Mouse (Mus musculus): ENCODE data around the gene Otulin.

GRCm38 (mm10) chr15:27498078-27498477, 132.4 kb downstream of the Otulin start:
- TF ChIP-seq CTCF (IDR thresholded peaks at IDR 0.05; ENCODE audit: borderline replicate concordance, control insufficient read depth, extremely low read depth, insufficient read depth, low read length, poor library complexity), result no peak
- no peak for TF ChIP-seq POLR2A (IDR thresholded peaks at IDR 0.05; ENCODE audit: control insufficient read depth, extremely low read depth, insufficient read depth, low read length, poor library complexity)
